Mouse (Mus musculus) erythroblast, embryonic 14.5 days (primary cell): ENCODE measurements around the gene Rbp2.

ENCODE experiments used
- GATA1 ChIP-seq: IDR thresholded peaks from 2 replicates; pipeline ENCODE4 v1.6.1; 2012; ENCODE audit warnings: low read length, inconsistent platforms, mixed read lengths
- TAL1 ChIP-seq: IDR thresholded peaks from 3 replicates; pipeline ENCODE4 v1.6.1; 2012; ENCODE audit warnings: low read length, inconsistent platforms, mixed read lengths

DNA sequence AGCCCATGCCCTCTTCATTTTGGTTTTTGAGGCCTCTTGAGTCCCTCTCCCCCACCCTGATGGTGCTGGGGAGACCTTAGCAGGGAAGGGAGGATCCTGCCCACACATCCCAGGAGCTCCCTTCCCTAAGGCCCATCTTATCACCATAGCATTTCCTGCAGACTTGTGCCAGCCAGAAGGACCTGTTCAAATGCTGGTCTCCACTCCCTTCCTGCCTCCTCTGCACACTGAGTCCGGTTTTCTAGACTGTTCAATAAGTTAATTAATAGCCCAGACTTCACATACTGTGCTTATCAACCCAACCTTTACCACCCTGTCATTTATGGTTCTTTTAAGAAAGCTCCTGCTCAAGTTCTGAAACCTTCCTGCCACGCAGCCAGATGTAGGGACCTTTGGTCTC, 19.2 kb upstream of the Rbp2 start:
- TF ChIP-seq TAL1 (no peak), GATA1 (no peak)
